Mouse (Mus musculus): ENCODE results near the gene Fabp3. TPM values are rescaled to one million over a fixed set of nuclear protein-coding genes. Genes with fewer than 3 reads are reported as not detected.

Gene Fabp3
- total and polyA plus RNA-seq, 3 experiments: 5,566 to 6,657 (median 6,234) TPM

- 84% methylated on average over 7 of the region's 7 CpGs for WGBS
- no peak overlapping the region for H3K9ac ChIP-seq (ENCODE audit: low read depth, low read length)
- DNase-seq: no peak
Observed at GRCm38 (mm10) chr4:130319564-130319963, 11.2 kb downstream of the Fabp3 start.

GRCm38 (mm10) chr4:130321640-130322039 lies 13.2 kb downstream of the Fabp3 start:
- Histone ChIP-seq H3K9ac (ENCODE audit: low read depth, low read length) (no peak overlapping the region), H3K4me1 (ENCODE audit: control insufficient read depth, insufficient read depth, low read length) (peaks cover 1% of the 10 kb centered on the region; the same call in 1 of the 2 replicates), H3K36me3 (ENCODE audit: control insufficient read depth, insufficient read depth, low read length) (no peaks in the 10 kb centered on the region), H3K4me3 (no peak overlapping the region), H3K27ac (no peak overlapping the region), H3K79me2 (replicated peaks; ENCODE audit: control insufficient read depth, insufficient read depth, low read length) (no peaks in the 10 kb centered on the region), H3K27me3 (ENCODE audit: control insufficient read depth, insufficient read depth, low read length) (no peaks in the 10 kb centered on the region)
- intact Hi-C loops (cut with DNase I): no loop called here
- TF ChIP-seq CTCF (IDR thresholded peaks at IDR 0.05) (no peak), POLR2A (IDR thresholded peaks at IDR 0.05; ENCODE audit: insufficient read depth, low read depth, low read length) (no peak), EP300 (IDR thresholded peaks at IDR 0.05; ENCODE audit: insufficient read depth, low read depth, low read length) (no peak)
- DNase-seq: no peak
- WGBS: 84% methylated on average over 7 of the region's 7 CpGs

More at GRCm38 (mm10) chr4:130319564-130319963, 11.2 kb downstream of the Fabp3 start:
- Histone ChIP-seq H3K79me2 (replicated peaks; ENCODE audit: control insufficient read depth, insufficient read depth, low read length) (no peaks in the 10 kb centered on the region), H3K4me3 (no peak overlapping the region), H3K4me1 (ENCODE audit: control insufficient read depth, insufficient read depth, low read length) (peaks cover 1% of the 10 kb centered on the region; the same call in 1 of the 2 replicates), H3K36me3 (ENCODE audit: control insufficient read depth, insufficient read depth, low read length) (no peaks in the 10 kb centered on the region), H3K27ac (no peak overlapping the region), H3K27me3 (ENCODE audit: control insufficient read depth, insufficient read depth, low read length) (no peaks in the 10 kb centered on the region)
- intact Hi-C loops (cut with DNase I): no loop called here
- no peak for TF ChIP-seq CTCF (IDR thresholded peaks at IDR 0.05)

GRCm38 (mm10) chr4:130322567-130322966 lies 14.2 kb downstream of the Fabp3 start:
- Histone ChIP-seq H3K4me1 (ENCODE audit: control insufficient read depth, insufficient read depth, low read length) (peaks cover 1% of the 10 kb centered on the region; the same call in 1 of the 2 replicates), H3K79me2 (replicated peaks; ENCODE audit: control insufficient read depth, insufficient read depth, low read length) (no peaks in the 10 kb centered on the region), H3K36me3 (ENCODE audit: control insufficient read depth, insufficient read depth, low read length) (no peaks in the 10 kb centered on the region), H3K27ac (no peak overlapping the region; the same call in 1 of the 2 replicates), H3K27me3 (ENCODE audit: control insufficient read depth, insufficient read depth, low read length) (no peaks in the 10 kb centered on the region), H3K4me3 (no peak overlapping the region), H3K9ac (ENCODE audit: low read depth, low read length) (no peak overlapping the region)
- no peak for DNase-seq
- no peak for TF ChIP-seq EP300 (IDR thresholded peaks at IDR 0.05; ENCODE audit: insufficient read depth, low read depth, low read length)
- TF ChIP-seq POLR2A (IDR thresholded peaks at IDR 0.05; ENCODE audit: insufficient read depth, low read depth, low read length): no peak
- TF ChIP-seq CTCF (IDR thresholded peaks at IDR 0.05): no peak
- WGBS: 67% methylated on average over 7 of the region's 7 CpGs
- intact Hi-C loops (cut with DNase I): no loop called here

DNA sequence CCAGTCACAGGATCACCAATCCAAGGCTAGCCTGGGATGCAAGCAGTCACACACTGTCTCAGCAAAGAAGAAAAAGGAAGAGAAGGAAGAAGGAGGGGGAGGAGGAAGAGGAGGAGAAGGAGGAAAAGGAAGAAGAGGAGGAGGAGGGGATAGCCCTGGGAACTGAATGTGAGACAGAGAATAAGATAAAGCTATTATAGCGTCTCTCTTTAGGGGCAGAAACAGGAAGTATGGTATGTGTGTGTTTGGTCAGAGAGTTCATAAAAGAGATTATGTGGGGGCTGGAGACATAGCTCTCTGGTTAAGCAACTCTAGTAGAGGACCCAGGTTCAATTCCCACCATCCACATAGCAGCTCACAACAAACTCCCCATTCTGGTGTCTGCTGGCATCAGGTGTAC lies 14.8 kb downstream of the Fabp3 start:
- Histone ChIP-seq H3K4me3 (no peak overlapping the region), H3K36me3 (ENCODE audit: control insufficient read depth, insufficient read depth, low read length) (no peaks in the 10 kb centered on the region), H3K79me2 (replicated peaks; ENCODE audit: control insufficient read depth, insufficient read depth, low read length) (no peaks in the 10 kb centered on the region), H3K9ac (ENCODE audit: low read depth, low read length) (no peak overlapping the region), H3K27me3 (ENCODE audit: control insufficient read depth, insufficient read depth, low read length) (no peaks in the 10 kb centered on the region), H3K4me1 (ENCODE audit: control insufficient read depth, insufficient read depth, low read length) (peaks cover 1% of the 10 kb centered on the region; the same call in 1 of the 2 replicates), H3K27ac (peak overlapping the region; percentile 76)
- 22% methylated on average over 1 of the region's 1 CpGs for WGBS
- DNase-seq: no peak
- no peak for TF ChIP-seq POLR2A (IDR thresholded peaks at IDR 0.05; ENCODE audit: insufficient read depth, low read depth, low read length)
- no peak for TF ChIP-seq CTCF (IDR thresholded peaks at IDR 0.05)
- TF ChIP-seq EP300 (IDR thresholded peaks at IDR 0.05; ENCODE audit: insufficient read depth, low read depth, low read length): no peak
- intact Hi-C loops (cut with DNase I): no loop called here

- peaks cover 1% of the 10 kb centered on the region; the same call in 1 of the 2 replicates for H3K4me1 ChIP-seq (ENCODE audit: control insufficient read depth, insufficient read depth, low read length)
- TF ChIP-seq POLR2A (IDR thresholded peaks at IDR 0.05; ENCODE audit: insufficient read depth, low read depth, low read length) (no peak), EP300 (IDR thresholded peaks at IDR 0.05; ENCODE audit: insufficient read depth, low read depth, low read length) (peak; percentile 39; the same call in 1 of the 2 replicates)
- no peaks in the 10 kb centered on the region for H3K79me2 ChIP-seq (replicated peaks; ENCODE audit: control insufficient read depth, insufficient read depth, low read length)
- 22% methylated on average over 5 of the region's 5 CpGs for WGBS
- no peak overlapping the region for H3K9ac ChIP-seq (ENCODE audit: low read depth, low read length)
- H3K4me3 ChIP-seq: no peak overlapping the region
- peak in 1 of 2 experiments; percentile 62 for DNase-seq
- intact Hi-C loops (cut with DNase I): no loop called here
- peak overlapping the region; percentile 76 for H3K27ac ChIP-seq
- no peaks in the 10 kb centered on the region for H3K36me3 ChIP-seq (ENCODE audit: control insufficient read depth, insufficient read depth, low read length)
- H3K27me3 ChIP-seq (ENCODE audit: control insufficient read depth, insufficient read depth, low read length): no peaks in the 10 kb centered on the region
Observed at GRCm38 (mm10) chr4:130323607-130324006, 15.2 kb downstream of the Fabp3 start.

DNA sequence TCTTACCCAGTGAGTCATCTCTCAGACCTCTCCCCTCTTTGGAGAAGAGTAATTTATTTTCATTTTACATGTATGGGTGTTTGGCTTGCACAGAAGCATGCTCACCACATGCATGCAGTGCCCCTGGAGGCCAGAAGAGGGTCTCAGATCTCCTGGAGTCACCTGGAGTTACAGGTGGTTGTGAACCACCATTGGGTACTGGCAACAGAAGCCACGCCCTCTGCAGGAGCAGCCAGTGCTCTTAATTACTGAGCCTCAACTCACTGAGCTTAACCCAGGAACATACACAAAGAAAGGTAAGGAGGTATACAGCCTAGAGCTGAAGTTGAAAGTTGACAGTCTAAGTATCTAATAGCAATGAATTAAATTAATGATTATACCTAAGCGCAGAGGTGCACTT lies 17.1 kb downstream of the Fabp3 start:
- no peaks in the 10 kb centered on the region for H3K27me3 ChIP-seq (ENCODE audit: control insufficient read depth, insufficient read depth, low read length)
- no peaks in the 10 kb centered on the region for H3K36me3 ChIP-seq (ENCODE audit: control insufficient read depth, insufficient read depth, low read length)
- peaks cover 1% of the 10 kb centered on the region; the same call in 1 of the 2 replicates for H3K4me1 ChIP-seq (ENCODE audit: control insufficient read depth, insufficient read depth, low read length)
- WGBS: 100% methylated on average over 2 of the region's 2 CpGs
- no peak for DNase-seq
- intact Hi-C loops (cut with DNase I): no loop called here
- H3K27ac ChIP-seq: no peak overlapping the region
- no peak overlapping the region for H3K9ac ChIP-seq (ENCODE audit: low read depth, low read length)
- TF ChIP-seq CTCF (IDR thresholded peaks at IDR 0.05) (no peak), POLR2A (IDR thresholded peaks at IDR 0.05; ENCODE audit: insufficient read depth, low read depth, low read length) (no peak)
- no peaks in the 10 kb centered on the region for H3K79me2 ChIP-seq (replicated peaks; ENCODE audit: control insufficient read depth, insufficient read depth, low read length)
- H3K4me3 ChIP-seq: no peak overlapping the region

Data from heart, adult 2 months (tissue).